Mouse (Mus musculus) hindbrain, embryonic 14.5 days (tissue): ENCODE results near the gene 4930562C15Rik. TPM values are rescaled to one million over a fixed set of nuclear protein-coding genes. Genes with fewer than 3 reads are reported as not detected.

ENCODE experiments used
- ATAC-seq: fragments of 200-750 bp; cut with Nextera tagmentation; 2 replicates; pipeline ENCODE4 v1.8.0; 2017; ENCODE audit warnings: moderate number of reproducible peaks, mild to moderate bottlenecking, moderate TSS enrichment, moderate library complexity; ENCODE audit not compliant: low FRiP score
- DNase-seq: peaks from one replicate; pipeline ENCODE4 v3.0.0-alpha.2; 2015; ENCODE audit warnings: low spot score
- H3K27ac ChIP-seq: fragments of 300-500 bp; sonication (generic); 2 replicates; pipeline ENCODE4 v1.5.1; 2014; ENCODE audit warnings: mild to moderate bottlenecking, moderate library complexity
- H3K27me3 ChIP-seq: fragments of 300-500 bp; sonication (generic); 2 replicates; pipeline ENCODE4 v1.6.1; 2014; ENCODE audit warnings: mild to moderate bottlenecking, low read length, mixed read lengths; ENCODE audit not compliant: control insufficient read depth, insufficient read depth
- H3K36me3 ChIP-seq: fragments of 300-500 bp; sonication (generic); replicated peaks from 2 replicates; pipeline ENCODE4 v1.6.1; 2014; ENCODE audit not compliant: control insufficient read depth, insufficient read depth
- H3K4me1 ChIP-seq: fragments of 300-500 bp; sonication (generic); replicated peaks from 2 replicates; pipeline ENCODE4 v1.6.1; 2014; ENCODE audit warnings: antibody characterized with exemption, low read length, mixed read lengths; ENCODE audit not compliant: control insufficient read depth, insufficient read depth
- H3K4me2 ChIP-seq: fragments of 300-500 bp; sonication (generic); replicated peaks from 2 replicates; pipeline ENCODE4 v1.6.1; 2014; ENCODE audit warnings: mild to moderate bottlenecking, moderate library complexity
- H3K4me3 ChIP-seq: fragments of 300-500 bp; sonication (generic); replicated peaks from 2 replicates; pipeline ENCODE4 v1.5.1; 2014; ENCODE audit warnings: mild to moderate bottlenecking, low read length
- H3K9ac ChIP-seq: fragments of 300-500 bp; sonication (generic); 2 replicates; pipeline ENCODE4 v1.6.1; 2014
- H3K9me3 ChIP-seq: fragments of 300-500 bp; sonication (generic); 2 replicates; pipeline ENCODE4 v1.6.1; 2016; ENCODE audit warnings: low read length; ENCODE audit not compliant: control insufficient read depth
- WGBS: fragments of 180-500 bp; shearing (Covaris S2); extraction: QIAGEN DNeasy Blood & Tissue Kit; methylation state at CpG from one replicate; pipeline ENCODE4 v1.1.7; 2014; 5-methylcytosine and 5-hydroxymethylcytosine counted together
- polyA plus RNA-seq: library from polyadenylated mRNA; unstranded; fragments of >200 nt; fragmentation: Nextera tagmentation; extraction: Ambion mirVana; gene quantifications from 2 replicates; pipeline ENCODE4 v1.2.1, GENCODE M21; 2014

4930562C15Rik gene
- polyA plus RNA-seq, 1 experiment from 2014 or later: 0.74 TPM

GRCm38 (mm10) chr16:4881400-4882351, 46.5 kb downstream of the 4930562C15Rik start:
- H3K4me3 ChIP-seq: peak overlapping the region; percentile 87
- DNase-seq: no peak
- WGBS: 78% methylated on average over 10 of the region's 10 CpGs
- H3K27ac ChIP-seq: peak overlapping the region; percentile 90; the same call in 1 of the 2 replicates
- H3K9ac ChIP-seq: peak overlapping the region; percentile 77
- peak overlapping the region; percentile 85 for H3K4me2 ChIP-seq
- H3K9me3 ChIP-seq: no peaks in the 10 kb centered on the region
- H3K36me3 ChIP-seq: 0 out of 2 replicates have a peak, but pooled peaks cover 1% of the 10 kb centered on the region
- no peak for ATAC-seq
- H3K4me1 ChIP-seq: peaks cover 26% of the 10 kb centered on the region
- no peaks in the 10 kb centered on the region for H3K27me3 ChIP-seq

GRCm38 (mm10) chr16:4884930-4885329, 49.7 kb downstream of the 4930562C15Rik start:
- H3K4me2 ChIP-seq: peak overlapping the region; percentile 61; the same call in 1 of the 2 replicates
- DNase-seq (no peak), ATAC-seq (no peak)
- H3K27ac ChIP-seq: peak overlapping the region; percentile 93; the same call in 1 of the 2 replicates
- no peak overlapping the region for H3K9ac ChIP-seq
- 90% methylated on average over 10 of the region's 10 CpGs for WGBS
- peaks cover 32% of the 10 kb centered on the region for H3K4me1 ChIP-seq
- no peaks in the 10 kb centered on the region for H3K36me3 ChIP-seq
- peak overlapping the region; percentile 89; the same call in 1 of the 2 replicates for H3K4me3 ChIP-seq
- H3K27me3 ChIP-seq: no peaks in the 10 kb centered on the region
- H3K9me3 ChIP-seq: no peaks in the 10 kb centered on the region

GRCm38 (mm10) chr16:4885760-4886689, 50.8 kb downstream of the 4930562C15Rik start, which contains the start of gene Mgrn1:
Gene Mgrn1, plus strand, starts transcription at chr16:4886249.
- H3K9me3 ChIP-seq: no peaks in the 10 kb centered on the region
- no peaks in the 10 kb centered on the region for H3K36me3 ChIP-seq
- peak; percentile 89 for ATAC-seq
- peak within 1 kb of the TSS; percentile 61 for H3K4me2 ChIP-seq
- H3K27ac ChIP-seq: peak within 1 kb of the TSS; percentile 93
- H3K9ac ChIP-seq: peak within 1 kb of the TSS; percentile 86
- WGBS: under 1% methylated on average over 48 of the region's 74 CpGs
- peaks cover 30% of the 10 kb centered on the region for H3K4me1 ChIP-seq
- H3K4me3 ChIP-seq: peak within 1 kb of the TSS; percentile 89
- H3K27me3 ChIP-seq: no peaks in the 10 kb centered on the region
- DNase-seq: peak; percentile 84

GRCm38 (mm10) chr16:4886690-4887020, 51.4 kb downstream of the 4930562C15Rik start:
- no peaks in the 10 kb centered on the region for H3K27me3 ChIP-seq
- H3K27ac ChIP-seq: peak overlapping the region; percentile 93
- H3K4me3 ChIP-seq: peak overlapping the region; percentile 89
- H3K4me2 ChIP-seq: peak overlapping the region; percentile 61
- ATAC-seq (peak; percentile 9; the same call in 1 of the 2 replicates), DNase-seq (no peak)
- 0% methylated on average over 8 of the region's 8 CpGs for WGBS
- no peaks in the 10 kb centered on the region for H3K9me3 ChIP-seq
- no peaks in the 10 kb centered on the region for H3K36me3 ChIP-seq
- peaks cover 24% of the 10 kb centered on the region for H3K4me1 ChIP-seq
- peak overlapping the region; percentile 86 for H3K9ac ChIP-seq

- Histone ChIP-seq H3K4me3 (no peak overlapping the region), H3K27me3 (no peaks in the 10 kb centered on the region), H3K4me2 (no peak overlapping the region), H3K36me3 (no peaks in the 10 kb centered on the region; the same call in 1 of the 2 replicates), H3K9ac (no peak overlapping the region), H3K4me1 (peaks cover 21% of the 10 kb centered on the region), H3K27ac (no peak overlapping the region), H3K9me3 (no peaks in the 10 kb centered on the region)
- no peak for ATAC-seq
- no peak for DNase-seq
- 78% methylated on average over 4 of the region's 4 CpGs for WGBS
Observed at GRCm38 (mm10) chr16:4890201-4890709, 55.0 kb downstream of the 4930562C15Rik start.

- H3K9me3 ChIP-seq: no peaks in the 10 kb centered on the region
- H3K9ac ChIP-seq: no peak overlapping the region
- no peak overlapping the region for H3K4me3 ChIP-seq
- no peaks in the 10 kb centered on the region for H3K27me3 ChIP-seq
- 90% methylated on average over 6 of the region's 6 CpGs for WGBS
- H3K4me1 ChIP-seq: peaks cover 17% of the 10 kb centered on the region
- no peak overlapping the region for H3K27ac ChIP-seq
- H3K36me3 ChIP-seq: no peaks in the 10 kb centered on the region; the same call in 1 of the 2 replicates
- DNase-seq (no peak), ATAC-seq (no peak)
- H3K4me2 ChIP-seq: no peak overlapping the region
Observed at GRCm38 (mm10) chr16:4892171-4892570, 57.0 kb downstream of the 4930562C15Rik start.

- Histone ChIP-seq H3K27ac (no peak overlapping the region), H3K4me2 (no peak overlapping the region), H3K36me3 (no peaks in the 10 kb centered on the region; the same call in 1 of the 2 replicates), H3K9ac (no peak overlapping the region), H3K4me3 (no peak overlapping the region), H3K27me3 (no peaks in the 10 kb centered on the region), H3K4me1 (no peaks in the 10 kb centered on the region), H3K9me3 (no peaks in the 10 kb centered on the region)
- DNase-seq (no peak), ATAC-seq (no peak)
- 89% methylated on average over 7 of the region's 7 CpGs for WGBS
Observed at GRCm38 (mm10) chr16:4894201-4894908, 59.1 kb downstream of the 4930562C15Rik start.

- WGBS: 81% methylated on average over 5 of the region's 5 CpGs
- no peak for ATAC-seq
- DNase-seq: no peak
Observed at GRCm38 (mm10) chr16:4896249-4897027, 61.2 kb downstream of the 4930562C15Rik start.

More at GRCm38 (mm10) chr16:4896249-4897027, 61.2 kb downstream of the 4930562C15Rik start:
- no peak overlapping the region for H3K4me3 ChIP-seq
- no peaks in the 10 kb centered on the region for H3K27me3 ChIP-seq
- no peak overlapping the region; the same call in 1 of the 2 replicates for H3K27ac ChIP-seq
- H3K36me3 ChIP-seq: no peaks in the 10 kb centered on the region; the same call in 1 of the 2 replicates
- 0 out of 2 replicates have a peak, but pooled peaks cover 5% of the 10 kb centered on the region for H3K4me1 ChIP-seq
- H3K9ac ChIP-seq: no peak overlapping the region
- no peak overlapping the region for H3K4me2 ChIP-seq
- H3K9me3 ChIP-seq: no peaks in the 10 kb centered on the region
